Mouse (Mus musculus) embryo, embryonic 11 days (tissue): ENCODE results near the gene Olfr1537.

Source experiments
- DNase-seq: peaks from one replicate; pipeline ENCODE4 v3.0.0-alpha.2; 2015

Olfr1537 gene

GRCm38 (mm10) chr9:39249894-39250293 is at the start of gene Olfr1537:
TSS of gene Olfr1537 (minus strand) at chr9:39249994.
- DNase-seq: no peak

GRCm38 (mm10) chr9:39287136-39287535 is 37.3 kb upstream of the Olfr1537 start:
- no peak for DNase-seq

- no peak for DNase-seq
Measured at GRCm38 (mm10) chr9:39276718-39277117, 26.9 kb upstream of the Olfr1537 start, which contains the start of gene Olfr945. TSS of gene Olfr945 (minus strand) at chr9:39276818.

GRCm38 (mm10) chr9:39201620-39202019 is 48.2 kb downstream of the Olfr1537 start, which contains the start of gene Olfr944:
TSS of gene Olfr944 (plus strand) at chr9:39201920.
- DNase-seq: no peak
